Mouse (Mus musculus) T-cell, adult 2 months (primary cell): ENCODE measurements around the gene Slf2.

Experiments used
- DNase-seq: peaks from one replicate; pipeline ENCODE4 v3.0.0; 2022; ENCODE audit warnings: low spot score

Slf2 gene

DNA sequence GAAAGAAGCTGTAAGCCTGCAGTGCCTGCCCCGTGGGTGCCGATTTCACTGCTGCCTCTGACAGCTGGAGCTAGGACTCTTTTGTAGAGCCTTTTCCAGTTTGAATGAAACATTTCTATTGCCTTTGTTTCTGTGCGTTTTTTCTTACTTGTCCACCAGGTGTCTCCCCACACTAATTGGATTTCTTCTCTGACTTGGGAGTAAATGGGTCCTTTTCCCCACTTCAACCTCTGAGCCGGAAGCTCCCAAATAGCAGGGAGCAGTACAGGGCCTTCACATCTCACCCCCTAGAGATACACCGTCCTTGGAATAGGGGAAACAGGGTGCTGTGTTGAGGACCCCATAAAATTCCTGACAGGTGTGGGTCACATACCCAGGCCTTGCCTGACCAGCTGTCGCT, 81.7 kb downstream of the Slf2 start:
- no peak for DNase-seq

DNA sequence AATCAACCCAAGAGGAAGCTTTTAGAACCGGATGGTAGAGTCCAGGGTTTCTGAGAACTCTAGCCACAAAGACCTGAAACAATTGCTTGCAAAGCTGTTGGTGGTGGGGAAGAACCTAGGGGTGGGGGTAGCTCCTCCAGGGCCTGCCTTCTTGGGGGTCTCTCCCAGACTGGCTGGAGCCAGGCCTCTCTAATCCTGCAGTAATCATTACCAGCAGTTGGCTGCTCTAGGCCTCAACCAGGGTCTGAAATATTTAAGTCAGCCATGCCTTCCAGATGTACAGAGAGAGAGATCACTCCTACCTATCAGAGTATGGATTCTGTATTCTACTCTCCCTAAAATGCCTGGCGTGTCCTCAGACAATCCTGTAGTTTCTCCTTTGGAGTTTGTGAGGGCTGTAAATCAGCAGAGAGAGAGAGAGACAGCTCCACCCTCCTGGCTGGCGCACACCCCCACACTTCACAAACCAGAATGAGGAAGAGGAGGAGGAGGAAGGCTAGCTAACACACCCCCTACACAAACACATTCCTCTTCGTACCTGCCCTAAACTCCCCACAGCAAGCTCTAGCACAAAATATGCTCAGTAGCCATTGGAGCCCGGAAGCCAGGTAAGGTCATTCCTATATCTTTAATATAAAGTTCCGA, 82.8 kb downstream of the Slf2 start:
- no peak for DNase-seq

DNA sequence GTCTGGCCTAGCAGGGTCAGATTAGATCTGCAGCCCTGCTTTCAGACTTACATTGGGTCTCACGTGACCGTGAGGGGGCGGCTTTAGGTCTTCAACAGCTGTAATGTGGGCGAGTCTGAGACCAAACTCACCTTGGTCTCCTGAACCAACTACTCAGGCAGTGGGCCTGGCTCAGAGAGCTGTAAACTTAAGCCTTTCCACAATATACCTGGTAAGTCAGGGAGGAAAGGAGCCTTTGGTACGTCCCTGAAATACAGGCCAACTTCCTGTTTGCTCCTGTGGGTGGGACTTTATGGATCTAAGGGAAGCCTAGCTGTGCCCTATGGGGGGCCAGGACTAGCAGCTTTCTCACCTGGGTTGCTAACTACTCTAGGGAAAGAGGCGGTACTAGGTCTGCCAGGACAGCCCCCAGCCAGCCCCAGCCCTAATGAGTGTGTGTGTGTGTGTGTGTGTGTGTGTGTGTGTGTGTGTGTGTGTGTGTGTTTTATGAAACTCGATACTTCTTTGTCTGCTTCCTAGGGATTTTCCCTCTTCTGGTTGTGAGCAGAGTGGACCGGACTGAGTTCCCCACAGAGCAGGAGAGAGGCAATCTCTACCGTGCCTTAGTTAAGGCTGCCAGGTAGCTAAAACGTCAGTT, 83.5 kb downstream of the Slf2 start, which contains the start of gene Lzts2:
TSS of gene Lzts2 (plus strand) at position 80 of the 637 bp plus-strand sequence.
- no peak for DNase-seq

DNA sequence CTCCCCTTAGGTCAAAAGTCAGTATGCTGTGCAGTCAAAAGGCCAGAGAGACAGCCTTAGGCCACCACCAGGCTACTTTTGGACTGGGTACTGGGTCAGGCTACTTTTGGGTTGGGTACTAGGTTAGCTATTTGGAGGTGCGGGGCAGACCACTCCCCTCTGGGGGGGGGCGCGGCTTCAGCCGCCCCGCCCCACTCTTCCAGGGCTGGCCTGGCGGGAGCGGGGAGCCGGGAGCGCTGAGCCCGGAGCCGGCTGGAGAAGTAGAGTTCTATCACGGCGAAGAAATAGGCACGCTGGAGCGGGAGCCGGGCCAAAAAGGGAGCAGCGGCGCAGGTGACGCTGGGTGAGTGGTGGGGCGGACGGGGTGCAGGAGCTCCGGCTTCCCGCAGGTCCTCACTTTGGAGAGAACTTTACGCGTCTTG, 84.0 kb downstream of the Slf2 start:
- DNase-seq, result no peak

DNA sequence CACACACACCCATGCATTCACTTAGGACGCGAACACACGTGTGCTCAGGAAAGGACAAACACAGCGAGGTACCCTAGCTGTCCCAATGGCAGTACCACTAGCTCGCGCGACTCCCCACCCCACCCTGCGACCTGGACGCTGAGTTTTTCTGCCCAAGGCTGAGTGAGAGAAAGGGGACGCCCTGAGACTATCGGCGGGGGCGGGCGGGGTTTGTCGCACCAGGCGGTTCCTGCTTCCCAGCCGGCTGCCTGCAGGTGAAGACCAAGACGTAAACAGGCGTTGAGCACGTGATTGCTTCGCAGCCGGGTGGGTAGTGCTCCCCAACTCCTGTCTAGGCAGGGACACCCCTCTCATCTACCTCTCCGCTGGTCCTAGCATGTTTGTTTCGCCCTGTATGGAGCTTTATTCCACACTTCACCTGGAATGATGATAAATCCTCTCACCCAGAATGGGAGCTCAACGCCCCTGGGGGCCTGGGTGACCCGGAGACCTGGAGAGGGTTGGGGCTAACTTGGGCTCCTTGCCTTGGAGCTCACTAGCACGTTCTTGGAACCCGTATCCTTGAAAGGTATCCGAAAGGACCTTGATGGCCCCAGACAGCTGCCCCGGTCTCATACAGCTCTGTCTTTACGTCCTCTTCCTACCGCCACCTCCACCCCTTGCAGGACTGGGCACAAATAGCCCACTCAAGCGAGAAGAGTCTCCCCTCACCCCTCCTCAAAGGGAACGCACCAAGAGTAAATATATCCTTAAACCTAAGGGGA, 84.7 kb downstream of the Slf2 start:
- peak; percentile 71 for DNase-seq

DNA sequence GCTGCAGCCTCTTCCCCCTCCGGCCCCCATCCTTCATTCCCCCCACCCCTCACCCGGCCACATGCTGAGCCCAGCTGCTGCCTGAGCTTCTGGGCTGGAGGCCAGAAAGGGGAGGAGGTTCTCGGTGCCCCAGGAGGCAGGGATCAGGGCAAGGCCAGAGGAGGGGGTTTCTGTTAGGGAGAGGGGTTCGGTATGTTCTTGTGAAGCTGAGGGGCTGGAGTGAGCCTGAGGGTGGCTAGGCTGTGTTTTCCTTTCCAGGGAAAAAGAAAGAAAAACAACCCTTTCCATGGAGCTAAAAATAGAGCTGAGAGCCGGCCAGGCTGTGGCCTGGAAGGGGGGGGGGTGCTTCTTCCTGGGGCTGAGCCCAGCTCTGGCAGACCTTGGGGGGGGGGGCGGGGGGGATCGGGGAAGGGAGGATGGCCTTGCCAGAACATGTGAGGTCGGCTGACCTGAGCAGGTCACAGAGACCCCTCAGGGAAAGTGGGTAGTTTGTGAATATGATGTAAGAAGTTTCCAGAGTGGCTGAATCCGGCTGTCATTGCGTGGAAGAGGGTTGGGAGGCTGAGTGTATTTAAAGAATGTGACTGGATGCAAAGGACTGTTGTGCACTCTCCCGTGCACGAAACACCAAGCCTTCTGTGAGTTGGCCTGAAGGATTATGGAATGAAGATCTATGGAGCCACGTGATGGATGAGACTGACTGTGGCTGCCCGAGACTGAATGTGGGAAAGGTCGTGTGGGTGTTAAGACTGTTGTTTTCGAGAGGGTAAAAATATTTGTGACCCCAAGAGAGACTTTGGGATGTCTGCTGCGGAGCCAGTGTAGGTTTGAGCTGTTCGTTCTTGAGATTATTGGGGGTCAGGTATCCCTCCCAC, 85.6 kb downstream of the Slf2 start:
- DNase-seq, result no peak

DNA sequence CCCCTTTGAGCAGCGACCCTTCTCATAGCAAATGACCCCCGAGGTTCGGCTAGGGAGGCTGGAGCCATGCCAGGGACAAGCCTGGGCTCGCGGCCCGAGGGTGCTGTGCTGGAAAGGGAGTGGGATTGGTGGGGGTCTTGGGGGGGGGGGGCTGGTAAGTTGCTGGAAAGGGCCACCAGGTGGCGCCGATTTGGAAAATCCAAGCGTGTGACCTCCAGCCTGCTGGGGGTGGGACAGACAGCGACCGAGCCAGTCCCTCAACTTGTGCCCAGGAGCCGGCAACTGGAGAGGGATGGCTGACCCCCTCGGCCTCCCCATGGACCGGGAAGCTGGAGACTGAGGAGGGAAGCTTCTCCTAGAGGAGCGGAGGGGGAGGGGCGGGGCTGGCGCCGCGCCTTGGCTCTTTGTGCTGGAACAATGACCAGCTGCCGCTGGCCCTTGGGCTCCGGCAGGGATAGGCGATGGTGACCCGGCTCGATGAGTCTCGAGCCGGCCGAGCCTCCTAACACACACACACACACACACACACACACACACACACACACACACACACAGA, 86.3 kb downstream of the Slf2 start:
- no peak for DNase-seq

DNA sequence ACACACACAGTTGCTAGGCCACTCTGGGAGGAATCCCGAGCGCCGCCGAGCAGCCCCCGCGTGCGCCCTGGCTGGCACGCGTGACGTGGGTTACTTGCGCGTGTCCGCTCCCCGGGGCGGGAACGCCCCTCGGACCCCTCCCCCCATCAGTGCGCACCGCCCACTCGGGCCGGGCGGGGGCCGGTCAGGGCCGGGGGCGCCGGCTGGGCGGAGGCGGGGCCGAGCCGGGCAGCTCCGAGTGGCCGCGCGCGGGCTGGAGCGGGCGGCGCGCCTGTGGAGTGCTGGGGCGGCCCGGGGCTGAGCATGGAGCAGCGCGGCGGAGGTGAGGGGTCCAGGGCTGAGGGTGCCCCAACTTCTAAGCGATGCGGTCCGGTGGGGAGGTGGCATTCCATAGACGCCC, 87.0 kb downstream of the Slf2 start:
- peak; percentile 24 for DNase-seq

DNA sequence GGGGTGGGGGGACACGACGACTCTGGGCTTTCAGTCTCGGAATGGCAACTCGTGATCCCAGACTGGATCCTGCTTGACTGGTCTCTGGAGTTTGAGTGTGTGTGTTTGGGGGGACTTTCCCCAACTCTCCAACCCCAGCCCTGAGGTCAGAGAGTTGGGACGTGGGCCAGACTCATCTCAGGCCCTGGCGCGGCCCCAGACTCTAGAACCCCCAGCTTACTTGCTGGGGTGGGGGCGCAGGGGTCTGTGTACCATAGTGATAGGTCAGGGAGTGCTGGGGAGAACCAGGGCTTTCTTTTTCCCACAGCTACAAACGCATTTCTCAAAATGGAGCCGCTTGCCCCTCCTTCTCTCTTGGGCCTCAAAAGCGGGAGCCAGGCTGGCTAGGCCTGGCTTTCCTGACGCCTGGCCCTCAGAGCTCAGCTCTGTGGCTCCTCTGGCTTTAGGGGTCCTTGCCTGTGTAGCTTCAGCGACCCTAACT, 87.4 kb downstream of the Slf2 start:
- DNase-seq, result no peak

DNA sequence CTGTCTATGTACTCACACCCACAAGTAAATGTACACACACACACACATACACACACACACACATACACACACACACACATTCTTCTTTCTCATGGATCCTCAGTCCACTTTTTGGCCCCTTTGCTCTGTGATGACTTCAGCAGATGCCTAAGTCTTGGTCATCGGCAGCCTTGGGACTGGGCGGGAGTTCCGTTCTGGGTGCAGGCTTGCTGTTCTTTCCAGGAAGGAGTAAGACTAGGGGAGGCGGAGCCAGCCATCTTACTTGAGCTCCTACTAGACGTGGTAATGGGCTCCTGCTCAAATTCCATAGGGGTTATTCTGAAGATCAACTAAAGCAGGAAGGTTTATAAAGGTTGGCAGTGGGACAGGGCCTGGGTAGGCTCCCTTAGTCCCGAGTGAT, 89.4 kb downstream of the Slf2 start:
- DNase-seq, result no peak

DNA sequence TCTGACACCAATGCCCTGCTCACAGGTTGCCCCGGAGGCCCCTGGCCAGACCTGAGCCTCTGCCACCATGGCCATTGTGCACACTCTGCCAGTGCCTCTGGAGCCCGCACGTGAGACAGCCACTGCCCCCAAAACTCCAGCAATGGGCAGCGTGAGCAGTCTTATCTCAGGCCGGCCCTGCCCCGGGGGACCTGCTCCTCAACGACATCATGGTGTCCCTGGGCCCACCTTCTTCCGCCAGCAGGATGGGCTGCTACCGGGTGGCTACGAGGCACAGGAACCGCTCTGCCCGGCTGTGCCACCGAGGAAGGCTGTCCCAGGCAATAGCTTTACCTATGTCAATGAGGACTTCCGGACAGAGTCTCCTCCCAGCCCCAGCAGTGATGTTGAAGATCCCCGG, 90.4 kb downstream of the Slf2 start:
- no peak for DNase-seq

DNA sequence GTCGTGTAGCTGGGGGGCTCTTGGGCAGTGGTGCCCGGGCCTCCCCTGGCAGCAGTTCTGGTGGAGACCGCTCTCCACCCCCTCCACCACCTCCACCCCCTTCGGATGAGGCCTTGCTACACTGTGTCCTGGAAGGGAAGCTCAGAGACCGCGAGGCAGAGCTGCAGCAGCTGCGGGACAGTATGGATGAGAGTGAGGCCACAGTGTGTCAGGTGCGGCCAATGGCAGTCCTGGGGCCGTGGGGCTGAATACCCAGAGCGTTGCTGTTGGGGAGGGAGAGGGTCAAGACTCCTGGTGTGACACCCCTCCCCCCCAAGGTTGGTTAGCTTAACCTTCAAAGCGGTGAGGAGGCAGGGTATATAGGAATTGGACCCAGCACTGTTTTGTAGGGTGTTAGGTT, 93.0 kb downstream of the Slf2 start:
- DNase-seq, result no peak

DNA sequence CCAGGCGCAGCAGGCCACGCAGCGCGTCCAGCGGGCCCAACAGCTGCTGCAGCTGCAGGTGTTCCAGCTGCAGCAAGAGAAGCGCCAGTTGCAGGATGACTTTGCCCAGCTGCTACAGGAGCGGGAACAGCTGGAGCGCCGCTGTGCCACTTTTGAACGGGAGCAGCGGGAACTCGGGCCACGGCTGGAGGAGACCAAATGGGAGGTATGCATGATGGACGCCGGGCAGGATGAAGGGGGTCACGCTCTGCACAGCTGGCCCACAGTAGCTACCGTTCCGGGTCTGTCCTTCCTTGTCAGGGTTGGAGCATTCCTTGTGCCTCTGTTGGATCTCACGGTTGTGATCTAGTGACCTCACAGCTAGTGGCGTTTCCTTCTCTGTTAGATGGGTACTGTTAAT, 93.8 kb downstream of the Slf2 start:
- no peak for DNase-seq

DNA sequence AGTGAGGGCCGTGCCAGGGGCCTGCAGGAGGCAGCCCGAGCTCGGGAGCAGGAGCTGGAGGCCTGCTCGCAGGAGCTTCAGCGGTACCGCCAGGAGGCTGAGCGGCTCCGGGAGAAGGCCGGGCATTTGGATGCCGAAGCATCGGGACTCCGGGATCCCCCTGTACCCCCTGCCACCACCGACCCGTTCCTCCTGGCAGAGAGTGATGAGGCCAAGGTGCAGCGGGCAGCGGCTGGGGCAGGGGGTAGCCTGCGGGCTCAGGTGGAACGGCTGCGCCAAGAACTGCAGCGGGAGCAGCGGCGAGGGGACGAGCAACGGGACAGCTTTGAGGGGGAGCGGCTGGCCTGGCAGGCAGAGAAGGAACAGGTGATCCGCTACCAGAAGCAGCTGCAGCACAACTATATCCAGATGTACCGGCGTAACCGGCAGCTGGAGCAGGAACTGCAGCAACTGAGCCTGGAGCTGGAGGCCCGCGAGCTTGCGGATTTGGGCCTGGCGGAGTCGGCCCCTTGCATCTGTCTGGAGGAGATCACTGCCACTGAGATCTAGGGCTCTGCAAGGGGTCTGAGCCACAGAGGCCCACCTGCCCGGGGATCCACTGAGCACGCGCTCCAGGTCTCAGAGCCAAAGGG, 95.1 kb downstream of the Slf2 start:
- no peak for DNase-seq

DNA sequence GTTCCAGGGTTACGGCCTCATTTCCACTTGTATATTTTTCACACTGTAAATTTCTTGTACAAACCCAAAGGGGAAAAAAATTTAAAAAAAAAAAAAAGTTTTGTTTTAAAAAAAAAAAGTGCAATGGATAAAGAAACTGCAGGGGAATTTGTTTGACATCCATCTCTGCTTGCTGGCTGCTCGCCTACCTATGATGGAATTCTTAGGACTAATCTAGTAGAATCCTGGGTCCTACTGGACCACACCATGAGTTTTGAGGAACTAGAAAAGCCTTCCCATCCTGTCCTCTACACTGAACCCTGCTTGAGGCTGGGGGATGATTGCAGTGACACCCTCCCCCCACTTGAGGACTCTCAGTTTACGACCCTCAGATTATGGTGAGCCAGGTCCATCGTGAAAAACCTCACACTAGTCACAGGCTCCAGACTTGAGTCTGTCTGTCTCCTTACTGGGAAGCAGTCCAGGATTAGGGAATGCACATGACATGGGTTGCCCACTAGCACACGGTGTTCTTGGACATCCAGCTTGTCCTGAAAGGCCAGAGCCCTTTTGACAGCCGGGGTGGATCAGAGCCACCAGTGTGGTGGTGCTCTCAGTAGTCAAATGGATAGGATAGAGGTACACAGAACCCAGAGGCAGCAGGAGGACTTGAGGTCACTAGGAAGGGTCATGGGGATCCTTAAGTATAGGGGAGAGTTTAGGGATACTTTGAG, 96.2 kb downstream of the Slf2 start:
- no peak for DNase-seq

DNA sequence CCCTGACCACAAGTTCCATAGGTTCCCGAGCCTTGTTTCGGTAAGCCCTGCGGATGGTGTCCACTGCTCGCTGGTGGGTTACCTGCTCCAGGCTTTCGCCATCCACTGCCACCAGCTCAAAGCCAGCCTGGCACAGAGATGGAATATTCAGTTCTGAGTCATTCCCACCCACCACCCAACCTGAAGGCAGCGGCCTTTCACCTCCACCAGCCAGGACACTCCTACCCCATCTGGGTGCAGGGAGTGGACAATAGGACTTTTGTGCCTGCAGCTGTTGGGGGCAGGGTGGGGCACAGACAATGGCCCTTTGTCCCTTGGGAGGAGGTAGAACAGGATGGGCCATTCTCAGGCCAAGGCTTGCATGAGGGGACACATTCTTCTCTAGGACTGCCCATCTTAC, 96.9 kb downstream of the Slf2 start:
- DNase-seq, result no peak

DNA sequence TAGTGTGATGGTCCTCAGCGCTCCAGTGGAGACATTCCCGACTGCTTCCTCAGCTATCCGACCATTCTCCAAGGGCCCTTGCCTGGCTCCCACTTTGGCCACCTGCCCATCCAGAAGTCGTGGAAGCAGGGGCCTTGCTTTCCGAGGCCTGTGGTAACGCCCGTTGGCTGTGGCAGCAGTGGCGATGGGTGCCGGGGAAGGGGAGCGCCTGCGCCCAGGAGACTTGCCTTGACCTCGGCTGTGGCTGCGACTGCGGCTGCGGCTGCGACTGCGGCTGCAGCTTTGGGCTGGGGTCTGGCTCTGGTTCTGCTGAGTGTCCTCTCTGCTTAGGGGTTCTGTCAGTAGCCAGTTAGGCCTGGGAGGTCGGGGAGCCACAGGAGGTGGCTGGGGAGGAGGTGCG, 97.8 kb downstream of the Slf2 start:
- no peak for DNase-seq

DNA sequence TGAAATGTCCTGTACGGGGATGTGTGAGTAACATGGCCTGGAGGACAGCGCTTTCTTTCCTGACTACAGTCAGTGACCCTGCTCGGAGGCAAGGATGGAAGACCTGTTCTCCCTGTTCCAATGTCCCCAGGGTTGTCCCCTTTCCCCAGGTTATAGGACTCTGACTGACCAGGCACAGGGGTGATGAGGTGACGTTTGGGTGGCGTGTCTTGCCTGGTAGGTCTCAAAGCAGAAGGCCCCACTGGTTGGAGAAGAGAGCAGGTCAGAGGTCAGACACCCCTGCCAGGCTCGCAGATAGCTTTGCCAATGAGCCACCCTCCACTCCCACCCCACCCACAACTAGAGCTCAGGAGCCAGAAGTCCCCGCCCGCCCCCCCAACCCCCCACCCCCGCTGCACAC, 98.6 kb downstream of the Slf2 start:
- DNase-seq, result no peak

DNA sequence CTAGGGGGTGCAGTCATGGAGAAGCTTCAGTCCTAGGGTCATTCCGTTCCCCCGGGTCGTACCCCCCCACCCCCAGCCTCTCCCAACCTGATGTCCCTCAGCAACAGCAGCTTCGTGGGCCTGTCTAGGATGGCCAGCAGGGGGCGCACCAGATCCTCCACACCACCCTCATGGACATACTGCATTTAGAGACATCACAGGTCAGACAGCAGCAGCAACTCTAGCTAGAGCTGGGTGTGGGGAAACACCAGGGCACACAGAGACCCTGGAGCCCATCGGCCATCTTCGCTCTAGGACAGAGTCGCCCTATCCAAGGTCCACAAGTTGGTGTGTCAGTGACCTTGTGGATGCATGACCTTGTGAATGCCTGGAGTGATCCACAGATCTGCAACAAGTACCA, 99.2 kb downstream of the Slf2 start:
- peak; percentile 57 for DNase-seq

DNA sequence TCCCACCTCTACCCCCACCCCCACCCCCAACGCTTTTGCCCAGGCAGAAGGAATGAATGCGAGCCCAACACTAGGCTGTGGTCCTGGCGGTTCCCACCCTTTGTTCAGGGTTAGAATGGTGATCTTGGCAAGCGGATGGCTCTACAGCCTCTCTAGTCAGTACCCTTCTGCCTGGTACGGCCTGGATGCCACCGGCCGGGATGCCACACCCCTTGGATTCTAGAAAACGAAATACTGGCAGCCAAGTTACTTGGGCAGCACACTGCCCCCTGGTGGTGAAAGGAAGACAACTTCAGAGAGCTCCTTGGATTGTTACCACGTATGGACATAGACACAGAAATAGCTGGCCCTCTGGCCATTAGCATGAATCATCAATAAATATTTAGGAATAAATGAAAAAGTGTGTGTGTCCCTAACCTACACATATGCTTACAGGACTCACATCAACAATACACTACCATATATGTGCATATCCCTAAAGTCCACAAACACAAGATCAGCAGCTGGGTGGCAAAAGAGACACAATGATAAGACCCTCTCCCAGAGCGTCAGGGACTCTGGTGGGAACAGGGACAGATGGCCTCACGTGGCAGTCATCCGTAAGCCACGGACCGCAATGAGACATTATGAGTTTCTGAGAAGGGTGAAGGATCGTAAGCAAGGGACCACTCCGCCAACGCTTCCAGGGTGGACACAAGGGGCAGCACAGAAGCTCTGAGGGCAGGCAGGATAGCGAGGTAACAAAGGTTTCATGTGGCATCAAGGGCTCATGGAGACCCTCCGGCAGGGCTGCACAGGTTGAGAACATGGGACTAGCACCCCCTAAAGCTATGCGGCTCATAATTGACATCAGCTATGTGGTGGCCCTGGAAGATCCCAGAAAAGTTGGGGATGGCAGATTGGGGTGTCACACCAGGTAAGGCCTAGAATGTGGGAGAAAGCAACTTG, 100.1 kb downstream of the Slf2 start:
- peak; percentile 70 for DNase-seq
